Mouse (Mus musculus): Measurements from ENCODE around the gene Fras1.

The Fras1 gene

GRCm38 (mm10) chr5:96482054-96482453, 108.3 kb downstream of the Fras1 start:
- no peak for DNase-seq (ENCODE audit: low spot score in 2 of 2)

GRCm38 (mm10) chr5:96492497-96492896, 118.7 kb downstream of the Fras1 start:
- no peak for DNase-seq (ENCODE audit: low spot score in 2 of 2)

- no peak for DNase-seq (ENCODE audit: low spot score in 2 of 2)
Observed at GRCm38 (mm10) chr5:96494502-96495292, 120.9 kb downstream of the Fras1 start.

GRCm38 (mm10) chr5:96498083-96498482, 124.3 kb downstream of the Fras1 start:
- DNase-seq (ENCODE audit: low spot score in 2 of 2): no peak

GRCm38 (mm10) chr5:96501783-96502182, 128.0 kb downstream of the Fras1 start:
- no peak for DNase-seq (ENCODE audit: low spot score in 2 of 2)

- DNase-seq (ENCODE audit: low spot score in 2 of 2): no peak
Observed at GRCm38 (mm10) chr5:96502400-96502799, 128.6 kb downstream of the Fras1 start.

- no peak for DNase-seq (ENCODE audit: low spot score in 2 of 2)
Observed at GRCm38 (mm10) chr5:96511005-96511404, 137.2 kb downstream of the Fras1 start.

GRCm38 (mm10) chr5:96513327-96513726, 139.6 kb downstream of the Fras1 start:
- DNase-seq (ENCODE audit: low spot score in 2 of 2): no peak

GRCm38 (mm10) chr5:96515860-96516311, 142.1 kb downstream of the Fras1 start:
- DNase-seq (ENCODE audit: low spot score in 2 of 2): no peak

- DNase-seq (ENCODE audit: low spot score in 2 of 2): no peak
Observed at GRCm38 (mm10) chr5:96516329-96516728, 142.6 kb downstream of the Fras1 start.

- no peak for DNase-seq (ENCODE audit: low spot score in 2 of 2)
Observed at GRCm38 (mm10) chr5:96521541-96521940, 147.8 kb downstream of the Fras1 start.

- no peak for DNase-seq (ENCODE audit: low spot score in 2 of 2)
Observed at GRCm38 (mm10) chr5:96522909-96523409, 149.2 kb downstream of the Fras1 start.

GRCm38 (mm10) chr5:96528296-96528695, 154.5 kb downstream of the Fras1 start:
- no peak for DNase-seq (ENCODE audit: low spot score in 2 of 2)

- no peak for DNase-seq (ENCODE audit: low spot score in 2 of 2)
Observed at GRCm38 (mm10) chr5:96530516-96530915, 156.8 kb downstream of the Fras1 start.

GRCm38 (mm10) chr5:96531962-96532361, 158.2 kb downstream of the Fras1 start:
- no peak for DNase-seq (ENCODE audit: low spot score in 2 of 2)

GRCm38 (mm10) chr5:96536527-96536926, 162.8 kb downstream of the Fras1 start:
- DNase-seq (ENCODE audit: low spot score in 2 of 2): no peak

GRCm38 (mm10) chr5:96536937-96537336, 163.2 kb downstream of the Fras1 start:
- DNase-seq (ENCODE audit: low spot score in 2 of 2): no peak

GRCm38 (mm10) chr5:96544112-96544511, 170.4 kb downstream of the Fras1 start:
- no peak for DNase-seq (ENCODE audit: low spot score in 2 of 2)

- no peak for DNase-seq (ENCODE audit: low spot score in 2 of 2)
Observed at GRCm38 (mm10) chr5:96545994-96546393, 172.2 kb downstream of the Fras1 start.

GRCm38 (mm10) chr5:96554940-96555679, 181.4 kb downstream of the Fras1 start:
- DNase-seq (ENCODE audit: low spot score in 2 of 2): no peak

- DNase-seq (ENCODE audit: low spot score in 2 of 2): no peak
Observed at GRCm38 (mm10) chr5:96558049-96558804, 184.5 kb downstream of the Fras1 start.

- no peak for DNase-seq (ENCODE audit: low spot score in 2 of 2)
Observed at GRCm38 (mm10) chr5:96574586-96574985, 200.8 kb downstream of the Fras1 start.
